Mouse (Mus musculus): ENCODE measurements around the gene Smoc2.

GRCm38 (mm10) chr17:14257799-14258520 lies 21.3 kb upstream of the Smoc2 start:
- TF ChIP-seq POLR2A (IDR thresholded peaks at IDR 0.05; ENCODE audit: low read depth, low read length) = no peak
- no peak for TF ChIP-seq CTCF (IDR thresholded peaks at IDR 0.05; ENCODE audit: extremely low read depth, insufficient read depth, insufficient read length, insufficient replicate concordance)

All from spleen, adult 2 months (tissue).